Mouse (Mus musculus): ENCODE results near the gene March9. TPM values are rescaled to one million over a fixed set of nuclear protein-coding genes. Genes with fewer than 3 reads are reported as not detected.

March9 gene
- total and polyA plus RNA-seq, 2 experiments = 0.09 to 0.44 TPM

DNA sequence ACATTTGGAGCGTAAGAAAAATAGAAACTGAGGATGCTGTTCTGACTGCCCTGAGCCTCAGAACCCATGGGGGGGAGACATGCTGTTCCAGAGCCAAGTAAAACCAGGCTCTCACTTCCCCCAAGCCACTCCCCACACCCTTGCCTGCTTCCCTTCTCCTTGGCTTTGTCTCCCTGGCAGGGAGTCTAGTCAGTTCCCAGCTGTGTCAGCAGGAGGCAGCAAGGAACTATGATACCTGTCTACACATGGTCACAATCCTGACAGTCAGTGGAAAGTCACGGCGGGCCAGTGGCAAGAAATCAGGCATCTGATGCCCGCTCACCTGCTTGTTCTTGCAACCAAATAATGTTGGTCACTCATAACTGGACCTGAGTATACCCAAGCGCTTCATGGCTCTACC lies 43.5 kb downstream of the March9 start:
- Histone ChIP-seq H3K4me1 (ENCODE audit: control insufficient read depth, insufficient read depth, low read length) (no peaks in the 10 kb centered on the region), H3K4me3 (ENCODE audit: insufficient read depth, low read depth, low read length) (no peak overlapping the region), H3K79me2 (ENCODE audit: control insufficient read depth, insufficient read depth, low read length) (no peaks in the 10 kb centered on the region), H3K9ac (ENCODE audit: low read depth, low read length) (no peak overlapping the region), H3K27ac (replicated peaks; ENCODE audit: insufficient read depth, low read depth, low read length) (no peak overlapping the region), H3K27me3 (ENCODE audit: control insufficient read depth, insufficient read depth, low read length) (no peaks in the 10 kb centered on the region), H3K36me3 (ENCODE audit: control insufficient read depth, insufficient read depth, low read length) (no peaks in the 10 kb centered on the region)
- TF ChIP-seq POLR2A (IDR thresholded peaks at IDR 0.05; ENCODE audit: extremely low read depth, insufficient read depth, low read length) (no peak), CTCF (IDR thresholded peaks at IDR 0.05; ENCODE audit: low read depth, low read length) (peak; percentile 23; the same call in 1 of the 2 replicates)
- WGBS = 57% methylated on average over 5 of the region's 5 CpGs
- DNase-seq (ENCODE audit: extremely low read depth, low read depth, low spot score) = no peak

Other genes starting within 250 kb of the March9 start
- 5.9 and 8.3 TPM in 2 replicates for gene Atp23, start 158.8 kb downstream of the March9 start, total RNA-seq (2014; rRNA removed)
- gene Atp23, start 158.8 kb downstream of the March9 start, polyA plus RNA-seq (2012; rRNA removed) = 5.5 and 6.4 TPM in 2 replicates
- gene Ctdsp2, start 81.5 kb downstream of the March9 start, total RNA-seq (2014; rRNA removed) = 18.4 and 25.7 TPM in 2 replicates
- 23.1 and 29.3 TPM in 2 replicates for gene Ctdsp2, start 81.5 kb downstream of the March9 start, polyA plus RNA-seq (2012; rRNA removed)
- 0.09 and 0.20 TPM in 2 replicates for gene Avil, start 59.5 kb downstream of the March9 start, total RNA-seq (2014; rRNA removed)
- 0.06 TPM in 1 of 2 replicates, not detected in the other for gene Avil, start 59.5 kb downstream of the March9 start, polyA plus RNA-seq (2012; rRNA removed)
- 21.6 and 26.3 TPM in 2 replicates for gene Tsfm, start 29.3 kb downstream of the March9 start, total RNA-seq (2014; rRNA removed)
- gene Tsfm, start 29.3 kb downstream of the March9 start, polyA plus RNA-seq (2012; rRNA removed) = 17.4 and 18.2 TPM in 2 replicates
- gene Mettl1, start 18.8 kb downstream of the March9 start, total RNA-seq (2014; rRNA removed) = 5.2 and 6.1 TPM in 2 replicates
- gene Mettl1, start 18.8 kb downstream of the March9 start, polyA plus RNA-seq (2012; rRNA removed) = 9.1 and 17.9 TPM in 2 replicates
- gene Eef1akmt3, start 18.7 kb downstream of the March9 start, total RNA-seq (2014; rRNA removed) = not detected in 2 replicates
- 0.09 TPM in 1 of 2 replicates, not detected in the other for gene Eef1akmt3, start 18.7 kb downstream of the March9 start, polyA plus RNA-seq (2012; rRNA removed)
- gene Cyp27b1, start 11.9 kb downstream of the March9 start, total RNA-seq (2014; rRNA removed) = not detected in 2 replicates
- 0.05 TPM in 2 replicates for gene Cyp27b1, start 11.9 kb downstream of the March9 start, polyA plus RNA-seq (2012; rRNA removed)
- gene Cdk4, start 3.4 kb upstream of the March9 start, total RNA-seq (2014; rRNA removed) = 37.9 and 41.3 TPM in 2 replicates
- gene Cdk4, start 3.4 kb upstream of the March9 start, polyA plus RNA-seq (2012; rRNA removed) = 54.3 and 58.7 TPM in 2 replicates
- 269 and 278 TPM in 2 replicates for gene Tspan31, start 10.1 kb upstream of the March9 start, total RNA-seq (2014; rRNA removed)
- 268 and 298 TPM in 2 replicates for gene Tspan31, start 10.1 kb upstream of the March9 start, polyA plus RNA-seq (2012; rRNA removed)
- gene Agap2, start 15.1 kb upstream of the March9 start, total RNA-seq (2014; rRNA removed) = 0.28 and 0.81 TPM in 2 replicates
- 0.44 and 0.55 TPM in 2 replicates for gene Agap2, start 15.1 kb upstream of the March9 start, polyA plus RNA-seq (2012; rRNA removed)
- 130 TPM in 2 replicates for gene Os9, start 60.9 kb upstream of the March9 start, total RNA-seq (2014; rRNA removed)
- gene Os9, start 60.9 kb upstream of the March9 start, polyA plus RNA-seq (2012; rRNA removed) = 128 and 130 TPM in 2 replicates
- gene B4galnt1, start 105.0 kb upstream of the March9 start, total RNA-seq (2014; rRNA removed) = 21.9 and 36.3 TPM in 2 replicates
- gene B4galnt1, start 105.0 kb upstream of the March9 start, polyA plus RNA-seq (2012; rRNA removed) = 85.0 and 89.8 TPM in 2 replicates
- gene Slc26a10, start 120.5 kb upstream of the March9 start, total RNA-seq (2014; rRNA removed) = 1.3 and 3.1 TPM in 2 replicates
- gene Slc26a10, start 120.5 kb upstream of the March9 start, polyA plus RNA-seq (2012; rRNA removed) = 4.1 and 5.8 TPM in 2 replicates
- gene Arhgef25, start 129.9 kb upstream of the March9 start, total RNA-seq (2014; rRNA removed) = 0.83 and 0.87 TPM in 2 replicates
- 0.91 and 1.4 TPM in 2 replicates for gene Arhgef25, start 129.9 kb upstream of the March9 start, polyA plus RNA-seq (2012; rRNA removed)
- gene Dtx3, start 135.5 kb upstream of the March9 start, total RNA-seq (2014; rRNA removed) = 1.5 and 1.8 TPM in 2 replicates
- 5.2 and 10.0 TPM in 2 replicates for gene Dtx3, start 135.5 kb upstream of the March9 start, polyA plus RNA-seq (2012; rRNA removed)
- 8.9 and 10.7 TPM in 2 replicates for gene Pip4k2c, start 151.4 kb upstream of the March9 start, total RNA-seq (2014; rRNA removed)
- 13.0 and 13.9 TPM in 2 replicates for gene Pip4k2c, start 151.4 kb upstream of the March9 start, polyA plus RNA-seq (2012; rRNA removed)
- gene Kif5a, start 203.2 kb upstream of the March9 start, total RNA-seq (2014; rRNA removed) = 0.55 and 0.74 TPM in 2 replicates
- gene Kif5a, start 203.2 kb upstream of the March9 start, polyA plus RNA-seq (2012; rRNA removed) = 5.0 and 10.7 TPM in 2 replicates
- gene Dctn2, start 206.2 kb upstream of the March9 start, total RNA-seq (2014; rRNA removed) = 71.3 and 78.5 TPM in 2 replicates
- gene Dctn2, start 206.2 kb upstream of the March9 start, polyA plus RNA-seq (2012; rRNA removed) = 122 and 132 TPM in 2 replicates
- 1.0 and 2.6 TPM in 2 replicates for gene Mbd6, start 228.8 kb upstream of the March9 start, total RNA-seq (2014; rRNA removed)
- gene Mbd6, start 228.8 kb upstream of the March9 start, polyA plus RNA-seq (2012; rRNA removed) = 14.4 and 19.2 TPM in 2 replicates

Data from liver, adult 2 months (tissue).